Mouse (Mus musculus): ENCODE data around the gene Olfr474.
"Not testable (repeated sequence)": the region's sequence is repeated elsewhere in the genome, so short reads cannot be mapped to it uniquely, and the experiment has no call there.

Gene Olfr474

GRCm38 (mm10) chr7:107954343-107954742 lies at the start of gene Olfr474:
Gene Olfr474, plus strand, starts transcription at chr7:107954643.
- no peak for DNase-seq (ENCODE audit: low spot score in 2 of 2)

GRCm38 (mm10) chr7:107930146-107930545 lies 24.3 kb upstream of the Olfr474 start, which contains the start of gene Olfr473:
Gene Olfr473, plus strand, starts transcription at chr7:107930446.
- DNase-seq (ENCODE audit: low spot score in 2 of 2) = no peak

GRCm38 (mm10) chr7:107952539-107952938 lies 1.9 kb upstream of the Olfr474 start:
- not testable (repeated sequence) for DNase-seq (ENCODE audit: low spot score in 2 of 2)

- no peak for DNase-seq (ENCODE audit: low spot score in 2 of 2)
Observed at GRCm38 (mm10) chr7:107964503-107964902, 10.1 kb downstream of the Olfr474 start, which contains the start of gene Olfr476. Gene Olfr476, plus strand, starts transcription at chr7:107964803.

- DNase-seq (ENCODE audit: low spot score in 2 of 2) = no peak
Observed at GRCm38 (mm10) chr7:107986393-107986792, 31.9 kb downstream of the Olfr474 start, which contains the start of gene Olfr477. Gene Olfr477, plus strand, starts transcription at chr7:107986693.
